Mouse (Mus musculus) midbrain, embryonic 16.5 days (tissue): ENCODE measurements around the gene Fam19a2. TPM values are rescaled to one million over a fixed set of nuclear protein-coding genes. Genes with fewer than 3 reads are reported as not detected.

ENCODE experiments used
- ATAC-seq: fragments of 200-750 bp; cut with Nextera tagmentation; 2 replicates; pipeline ENCODE4 v1.8.0; 2017; ENCODE audit warnings: moderate TSS enrichment
- H3K27ac ChIP-seq: fragments of 300-500 bp; sonication (generic); 2 replicates; pipeline ENCODE4 v1.5.1; 2014; ENCODE audit warnings: mild to moderate bottlenecking, low read length, mixed read lengths
- H3K27me3 ChIP-seq: fragments of 300-500 bp; sonication (generic); 2 replicates; pipeline ENCODE4 v1.6.1; 2014; ENCODE audit warnings: low read depth, low read length, mixed read lengths; ENCODE audit not compliant: control insufficient read depth, insufficient read depth
- H3K36me3 ChIP-seq: fragments of 300-500 bp; sonication (generic); 2 replicates; pipeline ENCODE4 v1.6.1; 2014; ENCODE audit warnings: mild to moderate bottlenecking, low read length, moderate library complexity, mixed read lengths; ENCODE audit not compliant: control insufficient read depth, insufficient read depth
- H3K4me1 ChIP-seq: fragments of 300-500 bp; sonication (generic); 2 replicates; pipeline ENCODE4 v1.6.1; 2014; ENCODE audit warnings: mild to moderate bottlenecking, low read length, mixed read lengths; ENCODE audit not compliant: control insufficient read depth, insufficient read depth
- H3K4me2 ChIP-seq: fragments of 300-500 bp; sonication (generic); 2 replicates; pipeline ENCODE4 v1.6.1; 2014; ENCODE audit warnings: mild to moderate bottlenecking, low read length, mixed read lengths
- H3K4me3 ChIP-seq: fragments of 300-500 bp; sonication (generic); 2 replicates; pipeline ENCODE4 v1.5.1; 2014; ENCODE audit warnings: low read depth, mild to moderate bottlenecking, low read length, moderate library complexity, mixed read lengths
- H3K9ac ChIP-seq: fragments of 300-500 bp; sonication (generic); 2 replicates; pipeline ENCODE4 v1.6.1; 2014; ENCODE audit warnings: low read depth, low read length, mixed read lengths
- H3K9me3 ChIP-seq: fragments of 300-500 bp; sonication (generic); replicated peaks from 2 replicates; pipeline ENCODE4 v1.6.1; 2014; ENCODE audit warnings: mild to moderate bottlenecking, low read length, mixed read lengths; ENCODE audit not compliant: control insufficient read depth, poor library complexity, severe bottlenecking
- WGBS: fragments of 180-500 bp; shearing (Covaris S2); extraction: QIAGEN DNeasy Blood & Tissue Kit; methylation state at CpG from one replicate; pipeline ENCODE4 v1.1.7; 2014; 5-methylcytosine and 5-hydroxymethylcytosine counted together
- polyA plus RNA-seq: library from polyadenylated mRNA; unstranded; fragments of >200 nt; fragmentation: Nextera tagmentation; extraction: Ambion mirVana; gene quantifications from 2 replicates; pipeline ENCODE4 v1.2.1, GENCODE M21; 2015

Fam19a2 gene
- polyA plus RNA-seq, 1 experiment from 2014 or later, result 67.4 TPM

GRCm38 (mm10) chr10:123570616-123571188, 306.9 kb downstream of the Fam19a2 start:
- Histone ChIP-seq H3K27ac (no peak overlapping the region; the same call in 1 of the 2 replicates), H3K9ac (no peak overlapping the region), H3K9me3 (no peaks in the 10 kb centered on the region), H3K27me3 (no peaks in the 10 kb centered on the region), H3K4me3 (no peak overlapping the region), H3K4me2 (no peak overlapping the region), H3K36me3 (no peaks in the 10 kb centered on the region), H3K4me1 (peaks cover 2% of the 10 kb centered on the region; the same call in 1 of the 2 replicates)
- ATAC-seq, result no peak
- 68% methylated on average over 10 of the region's 10 CpGs for WGBS

DNA sequence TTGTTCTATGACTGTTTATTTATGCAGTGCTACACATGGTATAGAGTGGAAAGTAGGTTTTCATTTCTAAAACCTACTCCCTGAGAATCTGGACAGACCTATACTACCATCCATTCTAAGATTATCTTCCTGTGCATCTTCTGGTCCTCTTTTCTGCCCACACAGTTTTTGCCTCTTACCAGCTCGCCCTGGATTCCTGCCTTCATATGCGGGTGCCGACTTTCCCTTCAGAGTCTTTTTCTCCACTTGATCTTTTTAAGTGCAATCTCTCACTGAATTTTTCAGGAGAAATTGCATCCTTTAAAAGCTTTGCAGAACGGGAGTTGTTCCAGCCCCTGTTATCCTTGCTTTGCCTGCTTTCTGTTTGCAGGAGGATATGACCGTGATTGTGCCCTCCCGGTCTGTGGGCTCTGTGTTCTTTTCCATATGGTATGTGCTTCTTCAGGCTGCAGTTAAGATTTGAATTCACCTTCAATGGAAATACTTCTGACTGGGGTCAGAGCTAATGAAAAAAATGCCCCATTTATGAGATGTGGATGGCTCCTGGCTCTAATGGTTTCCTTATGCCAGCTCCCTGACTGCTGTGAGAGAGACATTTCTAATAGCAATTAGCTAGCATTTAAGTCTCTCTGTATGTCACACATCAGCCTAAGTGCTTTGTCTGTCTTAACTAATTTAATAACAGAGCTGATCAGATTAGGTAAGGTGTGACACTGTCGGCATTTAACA, 308.7 kb downstream of the Fam19a2 start:
- no peaks in the 10 kb centered on the region for H3K27me3 ChIP-seq
- no peak overlapping the region for H3K9ac ChIP-seq
- 73% methylated on average over 7 of the region's 7 CpGs for WGBS
- H3K36me3 ChIP-seq, result no peaks in the 10 kb centered on the region
- no peak overlapping the region for H3K4me3 ChIP-seq
- peaks cover 2% of the 10 kb centered on the region; the same call in 1 of the 2 replicates for H3K4me1 ChIP-seq
- H3K27ac ChIP-seq, result no peak overlapping the region
- H3K9me3 ChIP-seq, result no peaks in the 10 kb centered on the region
- H3K4me2 ChIP-seq, result no peak overlapping the region
- ATAC-seq, result no peak

DNA sequence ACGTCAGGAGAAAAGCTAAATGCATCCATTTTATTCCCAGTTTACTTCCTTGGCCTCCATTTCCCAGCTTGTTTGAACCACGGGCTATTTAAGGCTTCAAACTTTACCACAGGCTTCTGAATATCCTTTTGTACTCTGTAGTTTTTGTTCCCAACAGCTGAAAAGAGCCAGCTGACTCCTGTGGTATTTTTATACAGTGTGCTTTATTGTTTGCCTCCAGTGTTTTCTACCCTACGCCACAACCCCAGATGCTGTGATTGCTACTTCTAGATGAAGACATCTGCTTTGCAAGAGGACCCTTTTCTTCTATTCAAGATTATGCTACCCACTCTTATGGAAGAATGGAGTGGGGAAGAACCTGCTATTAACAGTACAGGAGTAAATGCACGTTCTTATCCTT, 314.0 kb downstream of the Fam19a2 start:
- Histone ChIP-seq H3K36me3 (no peaks in the 10 kb centered on the region), H3K9me3 (no peaks in the 10 kb centered on the region), H3K4me1 (0 out of 2 replicates have a peak, but pooled peaks cover 2% of the 10 kb centered on the region), H3K4me2 (no peak overlapping the region), H3K4me3 (no peak overlapping the region), H3K27ac (no peak overlapping the region), H3K9ac (no peak overlapping the region), H3K27me3 (no peaks in the 10 kb centered on the region)
- ATAC-seq, result no peak
- 47% methylated on average over 4 of the region's 4 CpGs for WGBS

- ATAC-seq, result no peak
- Histone ChIP-seq H3K4me2 (no peak overlapping the region), H3K4me1 (0 out of 2 replicates have a peak, but pooled peaks cover 2% of the 10 kb centered on the region), H3K27me3 (no peaks in the 10 kb centered on the region), H3K27ac (no peak overlapping the region), H3K4me3 (no peak overlapping the region), H3K36me3 (no peaks in the 10 kb centered on the region), H3K9me3 (no peaks in the 10 kb centered on the region), H3K9ac (no peak overlapping the region)
- 87% methylated on average over 2 of the region's 2 CpGs for WGBS
These were observed 315.2 kb downstream of the Fam19a2 start for GRCm38 (mm10) chr10:123579012-123579411.

DNA sequence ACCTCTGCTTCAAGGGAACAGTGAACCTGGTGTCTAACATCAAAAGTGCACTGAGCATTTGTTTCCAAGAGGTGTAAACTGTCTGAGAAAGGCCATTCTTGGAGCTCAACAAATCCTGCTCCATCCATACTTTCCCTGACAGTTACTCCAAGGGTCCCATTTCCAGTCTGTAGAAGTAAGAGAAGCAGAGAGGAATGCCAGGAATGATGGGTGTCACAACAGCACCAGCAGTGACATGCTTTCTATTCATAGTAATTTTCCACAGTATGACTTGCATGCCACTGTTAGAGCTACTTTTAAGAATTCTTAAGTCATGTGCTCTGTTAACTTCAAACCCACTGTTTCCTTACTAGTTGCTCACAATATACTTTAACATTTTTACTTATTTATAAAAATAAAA, 331.2 kb downstream of the Fam19a2 start:
- Histone ChIP-seq H3K4me3 (no peak overlapping the region), H3K27ac (no peak overlapping the region), H3K9ac (no peak overlapping the region), H3K4me2 (no peak overlapping the region), H3K27me3 (no peaks in the 10 kb centered on the region), H3K9me3 (no peaks in the 10 kb centered on the region), H3K4me1 (no peaks in the 10 kb centered on the region), H3K36me3 (no peaks in the 10 kb centered on the region)
- ATAC-seq, result no peak

DNA sequence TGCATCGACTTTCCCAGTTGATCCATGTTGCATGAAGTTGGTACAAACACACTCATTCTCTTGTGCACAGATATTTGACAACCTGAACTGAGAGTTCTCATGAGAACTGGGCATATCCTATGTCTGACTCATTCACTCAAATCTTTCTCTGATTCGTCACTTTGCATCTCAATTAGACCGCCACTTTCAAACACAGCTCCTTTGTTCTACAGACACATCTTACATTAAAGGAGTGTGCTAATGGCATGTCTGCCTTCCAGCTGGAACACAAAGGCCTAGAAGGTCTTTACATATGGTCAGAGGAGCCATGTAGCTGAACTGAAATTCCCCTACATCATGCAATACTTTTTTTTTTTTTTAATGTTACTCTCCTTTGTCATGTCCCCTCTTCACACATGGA, 333.3 kb downstream of the Fam19a2 start:
- ATAC-seq, result no peak
- Histone ChIP-seq H3K4me1 (no peaks in the 10 kb centered on the region), H3K9ac (no peak overlapping the region), H3K27me3 (no peaks in the 10 kb centered on the region), H3K9me3 (no peaks in the 10 kb centered on the region), H3K4me3 (no peak overlapping the region), H3K4me2 (no peak overlapping the region), H3K36me3 (no peaks in the 10 kb centered on the region), H3K27ac (no peak overlapping the region)
- WGBS, result 60% methylated on average over 3 of the region's 3 CpGs

- H3K4me3 ChIP-seq, result no peak overlapping the region
- H3K9me3 ChIP-seq, result no peaks in the 10 kb centered on the region
- no peak overlapping the region for H3K4me2 ChIP-seq
- no peaks in the 10 kb centered on the region for H3K4me1 ChIP-seq
- no peak overlapping the region for H3K9ac ChIP-seq
- no peak overlapping the region for H3K27ac ChIP-seq
- H3K27me3 ChIP-seq, result no peaks in the 10 kb centered on the region
- 27% methylated on average over 2 of the region's 2 CpGs for WGBS
- ATAC-seq, result no peak
- no peaks in the 10 kb centered on the region for H3K36me3 ChIP-seq
These were observed 341.9 kb downstream of the Fam19a2 start for GRCm38 (mm10) chr10:123605671-123606070.

DNA sequence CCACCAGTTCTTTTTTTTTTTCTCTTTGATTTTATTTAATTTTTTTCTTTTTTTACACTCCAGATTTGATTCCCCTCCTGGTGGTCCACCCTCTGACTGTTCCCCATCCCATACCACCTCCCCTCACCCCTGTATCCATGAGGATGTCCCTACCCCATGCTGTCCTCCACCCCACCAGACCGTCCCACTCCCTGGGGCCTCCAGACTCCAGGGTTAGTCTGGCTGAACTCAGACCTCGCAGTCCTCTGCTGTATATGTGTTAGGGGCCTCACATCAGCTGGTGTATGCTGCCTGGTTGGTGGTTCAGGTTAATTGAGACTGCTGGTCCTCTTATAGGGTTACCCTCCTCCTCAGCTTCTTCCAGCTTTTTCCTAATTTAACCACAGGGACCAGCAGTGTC, 362.9 kb downstream of the Fam19a2 start:
- Histone ChIP-seq H3K9ac (no peak overlapping the region), H3K4me2 (no peak overlapping the region), H3K9me3 (no peaks in the 10 kb centered on the region), H3K27me3 (no peaks in the 10 kb centered on the region), H3K4me3 (no peak overlapping the region), H3K36me3 (no peaks in the 10 kb centered on the region), H3K27ac (no peak overlapping the region), H3K4me1 (peaks cover 3% of the 10 kb centered on the region; the same call in 1 of the 2 replicates)
- ATAC-seq, result no peak
- WGBS, result 86% methylated on average over 2 of the region's 2 CpGs

DNA sequence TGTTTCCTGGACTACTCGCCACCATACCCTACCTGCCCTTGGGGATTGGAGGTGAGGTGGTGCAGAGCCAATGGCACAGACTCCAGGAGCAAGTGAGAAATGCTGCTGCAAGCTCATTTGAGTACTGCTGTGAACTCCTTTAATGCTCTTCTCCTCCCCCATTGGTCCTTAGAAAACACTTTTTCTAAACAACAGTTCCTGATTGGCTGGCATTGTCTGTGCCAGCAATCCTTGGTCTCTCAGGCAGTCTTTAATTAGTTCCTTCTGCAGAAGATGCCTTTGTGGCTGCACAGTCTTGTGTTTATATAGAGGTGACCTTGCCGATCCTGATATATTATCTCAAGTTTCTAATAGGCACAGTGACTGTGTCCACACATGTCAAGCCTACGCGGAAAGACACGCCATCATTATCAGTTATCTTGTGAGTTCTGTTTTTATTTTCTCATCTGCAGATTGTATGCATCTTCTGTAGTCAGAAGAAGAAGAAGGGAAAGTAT, 365.5 kb downstream of the Fam19a2 start:
- ATAC-seq, result no peak
- WGBS, result 89% methylated on average over 5 of the region's 5 CpGs
- Histone ChIP-seq H3K4me3 (no peak overlapping the region), H3K27me3 (no peaks in the 10 kb centered on the region), H3K4me2 (no peak overlapping the region), H3K36me3 (no peaks in the 10 kb centered on the region), H3K9ac (no peak overlapping the region), H3K9me3 (no peaks in the 10 kb centered on the region), H3K27ac (no peak overlapping the region), H3K4me1 (peaks cover 3% of the 10 kb centered on the region; the same call in 1 of the 2 replicates)
